Mouse (Mus musculus) liver, embryonic 14.5 days (tissue): ENCODE measurements at regions not wholly inside any gene's neighbourhood (a gene's known extent, or its start where the extent isn't known, plus 50 kb on each side); places are given as distances from the start of the nearest gene placed in this dataset.

Experiments used
- ATAC-seq: fragments of 200-750 bp; cut with Nextera tagmentation; 2 replicates; pipeline ENCODE4 v1.8.0; 2017; ENCODE audit warnings: moderate number of reproducible peaks, mild to moderate bottlenecking, moderate library complexity; ENCODE audit not compliant: insufficient read depth
- DNase-seq, 3 experiments: peaks; one replicate each; pipeline ENCODE4 v3.0.0-alpha.2; 2012 to 2013; ENCODE audit warnings: low read depth in 3 of 3, low spot score in 3 of 3
- H3K27ac ChIP-seq: fragments of 300-500 bp; sonication (generic); 2 replicates; pipeline ENCODE4 v1.5.1; 2014; ENCODE audit warnings: moderate library complexity, mild to moderate bottlenecking, control low read depth, inconsistent platforms
- H3K27me3 ChIP-seq: fragments of 300-500 bp; sonication (generic); 2 replicates; pipeline ENCODE4 v1.6.1; 2014; ENCODE audit warnings: mild to moderate bottlenecking, low read length, moderate library complexity; ENCODE audit not compliant: control insufficient read depth, insufficient read depth
- H3K36me3 ChIP-seq: fragments of 300-500 bp; sonication (generic); replicated peaks from 2 replicates; pipeline ENCODE4 v1.6.1; 2014; ENCODE audit warnings: low read depth; ENCODE audit not compliant: control insufficient read depth, insufficient read depth
- H3K4me1 ChIP-seq, 2 experiments: fragments of 200-500 bp in 1 of 2; fragments of 300-500 bp in 1 of 2; sonication (generic) in 1 of 2; replicated peaks; 2 replicates each; pipeline ENCODE4 v1.6.1; 2012 to 2014; ENCODE audit warnings: antibody characterized with exemption in 1 of 2, inconsistent platforms in 1 of 2, low read length in 1 of 2; ENCODE audit not compliant: control insufficient read depth in 2 of 2, insufficient read depth in 2 of 2
- H3K4me2 ChIP-seq: fragments of 300-500 bp; sonication (generic); 2 replicates; pipeline ENCODE4 v1.6.1; 2014; ENCODE audit warnings: low read depth, mild to moderate bottlenecking, control low read depth, moderate library complexity
- H3K4me3 ChIP-seq, 2 experiments: fragments of 200-500 bp in 1 of 2; fragments of 300-500 bp in 1 of 2; sonication (generic) in 1 of 2; 2 replicates each; pipeline ENCODE4 v1.5.1; 2012 to 2014; ENCODE audit warnings: low read depth in 2 of 2, low read length in 2 of 2, mild to moderate bottlenecking in 2 of 2, control low read depth in 1 of 2, inconsistent platforms in 1 of 2, moderate library complexity in 1 of 2; ENCODE audit not compliant: insufficient read depth in 1 of 2
- H3K9ac ChIP-seq: fragments of 300-500 bp; sonication (generic); replicated peaks from 2 replicates; pipeline ENCODE4 v1.6.1; 2014; ENCODE audit warnings: mild to moderate bottlenecking, control low read depth, moderate library complexity
- H3K9me3 ChIP-seq: fragments of 300-500 bp; sonication (generic); 2 replicates; pipeline ENCODE4 v1.6.1; 2016; ENCODE audit warnings: low read length, mixed read lengths; ENCODE audit not compliant: control insufficient read depth
- CTCF ChIP-seq: IDR thresholded peaks from 2 replicates; pipeline ENCODE4 v1.5.1; 2016; ENCODE audit warnings: antibody characterized with exemption, low read depth, control low read depth
- EP300 ChIP-seq: IDR thresholded peaks from 2 replicates; pipeline ENCODE4 v1.6.1; 2016; ENCODE audit warnings: antibody characterized with exemption, low read depth
- WGBS: fragments of 180-500 bp; shearing (Covaris S2); extraction: QIAGEN DNeasy Blood & Tissue Kit; methylation state at CpG from one replicate; pipeline ENCODE4 v1.1.7; 2014; ENCODE audit not compliant: insufficient replicate concordance; 5-methylcytosine and 5-hydroxymethylcytosine counted together

DNA sequence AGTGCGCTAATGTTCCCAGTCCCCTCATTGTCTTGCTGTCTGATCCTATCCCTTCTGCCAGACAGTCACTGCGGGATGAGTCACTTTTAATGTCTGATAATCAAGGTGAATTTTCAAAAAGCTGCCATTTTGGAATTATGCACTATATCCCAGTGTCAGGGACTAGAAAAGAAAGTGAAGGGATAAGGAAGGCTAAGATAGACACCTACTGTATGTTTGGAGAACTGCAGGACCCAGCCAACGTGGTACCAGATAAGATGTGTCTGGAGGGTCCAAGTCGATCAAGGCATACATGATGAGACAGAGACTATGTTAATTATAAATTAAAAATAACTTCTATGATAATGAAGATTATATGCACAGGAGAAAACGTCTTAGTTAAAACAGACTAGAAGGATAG, 76.6 kb upstream of the Pmfbp1 start:
- Histone ChIP-seq H3K27me3 (no peaks in the 10 kb centered on the region), H3K9ac (no peak overlapping the region), H3K4me3 (no peak overlapping the region), H3K9me3 (no peaks in the 10 kb centered on the region), H3K4me1 (no peaks in the 10 kb centered on the region), H3K4me2 (no peak overlapping the region), H3K27ac (no peak overlapping the region), H3K36me3 (no peaks in the 10 kb centered on the region)
- 35% methylated on average over 5 of the region's 5 CpGs for WGBS
- TF ChIP-seq EP300 (no peak), CTCF (peak; percentile 38; the same call in 1 of the 2 replicates)
- ATAC-seq (no peak), DNase-seq (no peak)

DNA sequence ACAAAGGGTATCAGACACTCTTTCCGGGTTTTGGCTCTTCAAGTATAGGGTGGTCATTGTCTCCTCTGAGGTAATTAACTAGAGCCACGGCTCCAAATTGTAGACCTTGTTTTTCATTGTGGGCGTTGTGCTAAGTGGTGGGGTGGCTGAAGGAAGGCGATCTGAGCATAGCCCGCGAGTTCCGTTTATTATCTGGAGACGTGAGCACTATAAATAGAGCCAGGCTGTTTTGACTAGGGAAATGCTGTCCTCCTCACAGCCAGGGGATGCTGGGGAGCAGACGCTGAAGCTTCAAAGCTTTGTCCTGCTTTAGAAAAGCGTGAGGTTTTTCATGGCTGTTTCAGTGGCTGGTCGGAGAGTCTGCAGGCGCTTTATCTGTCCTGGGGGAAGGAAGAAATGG, 75.9 kb upstream of the Pmfbp1 start:
- no peaks in the 10 kb centered on the region for H3K4me1 ChIP-seq
- H3K27ac ChIP-seq: no peak overlapping the region
- H3K4me2 ChIP-seq: no peak overlapping the region
- no peak overlapping the region for H3K4me3 ChIP-seq
- ATAC-seq (no peak), DNase-seq (no peak)
- WGBS: 36% methylated on average over 12 of the region's 12 CpGs
- H3K36me3 ChIP-seq: no peaks in the 10 kb centered on the region
- no peak overlapping the region for H3K9ac ChIP-seq
- no peak for TF ChIP-seq EP300
- TF ChIP-seq CTCF: no peak
- H3K9me3 ChIP-seq: no peaks in the 10 kb centered on the region
- H3K27me3 ChIP-seq: no peaks in the 10 kb centered on the region

DNA sequence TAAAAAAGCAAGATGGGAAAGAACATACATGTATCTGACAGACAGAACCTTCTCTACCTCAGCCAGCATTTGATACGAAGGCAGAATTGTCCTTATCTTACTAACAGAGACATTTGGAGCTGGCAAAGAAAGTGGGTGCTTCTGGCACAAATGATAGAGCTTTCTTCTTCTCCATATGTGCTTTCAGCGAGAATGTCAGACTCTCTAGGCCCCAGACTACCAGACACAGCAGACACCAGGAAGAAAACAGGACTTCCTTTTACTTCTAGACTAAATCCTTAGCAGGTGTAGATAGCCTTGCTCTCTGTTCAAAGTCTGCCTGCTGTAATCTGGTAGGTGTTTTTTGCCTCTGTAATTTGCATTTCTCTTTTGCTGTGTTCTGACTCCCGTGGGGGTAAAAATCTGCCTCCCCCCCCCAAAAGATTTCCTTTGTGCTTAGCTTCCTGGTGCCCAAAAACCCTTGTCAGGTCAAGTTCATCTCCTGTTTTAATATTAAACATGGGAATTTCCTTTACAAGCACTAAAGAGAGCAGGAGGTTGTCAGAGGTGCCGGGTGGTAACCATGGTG, 74.7 kb upstream of the Pmfbp1 start:
- DNase-seq: no peak
- no peak for ATAC-seq
- H3K27me3 ChIP-seq: no peaks in the 10 kb centered on the region
- no peaks in the 10 kb centered on the region for H3K36me3 ChIP-seq
- WGBS: 38% methylated on average over 4 of the region's 4 CpGs
- H3K9me3 ChIP-seq: no peaks in the 10 kb centered on the region
- H3K9ac ChIP-seq: no peak overlapping the region
- H3K4me1 ChIP-seq: no peaks in the 10 kb centered on the region
- no peak overlapping the region for H3K27ac ChIP-seq
- no peak for TF ChIP-seq EP300
- no peak for TF ChIP-seq CTCF
- no peak overlapping the region for H3K4me3 ChIP-seq
- H3K4me2 ChIP-seq: no peak overlapping the region

DNA sequence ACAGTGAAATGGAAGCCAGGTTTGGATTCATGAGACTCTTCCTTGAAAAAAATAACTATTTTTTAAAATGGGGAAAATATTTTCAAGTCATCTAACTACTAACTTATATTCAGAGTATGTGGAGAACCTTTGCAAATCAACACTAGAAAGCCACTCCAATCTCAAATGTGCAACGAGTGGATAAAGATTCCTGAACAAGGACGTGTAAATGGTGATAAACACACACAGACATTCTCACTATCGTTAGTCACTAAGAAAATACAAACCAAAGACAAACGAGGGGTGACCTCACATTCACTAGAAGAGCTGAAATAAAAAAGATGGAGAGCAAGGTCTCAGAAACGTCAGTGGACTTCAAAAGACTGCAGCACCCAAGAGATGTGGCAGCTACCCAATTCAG, 69.8 kb upstream of the Pmfbp1 start:
- no peak for TF ChIP-seq CTCF
- TF ChIP-seq EP300: no peak
- ATAC-seq (no peak), DNase-seq (no peak)
- no peaks in the 10 kb centered on the region for H3K27me3 ChIP-seq
- H3K9ac ChIP-seq: no peak overlapping the region
- H3K36me3 ChIP-seq: no peaks in the 10 kb centered on the region
- H3K4me1 ChIP-seq: no peaks in the 10 kb centered on the region
- no peaks in the 10 kb centered on the region for H3K9me3 ChIP-seq
- 37% methylated on average over 5 of the region's 5 CpGs for WGBS
- no peak overlapping the region for H3K4me3 ChIP-seq
- H3K27ac ChIP-seq: no peak overlapping the region
- H3K4me2 ChIP-seq: no peak overlapping the region

- DNase-seq: no peak
- no peak overlapping the region for H3K4me3 ChIP-seq
Observed at GRCm38 (mm10) chr8:109428551-109428950, 65.3 kb upstream of the Pmfbp1 start.

More at GRCm38 (mm10) chr8:109428551-109428950, 65.3 kb upstream of the Pmfbp1 start:
- H3K27me3 ChIP-seq: no peaks in the 10 kb centered on the region
- no peak for ATAC-seq
- WGBS: 62% methylated on average over 9 of the region's 9 CpGs
- H3K9me3 ChIP-seq: no peaks in the 10 kb centered on the region
- no peak overlapping the region for H3K27ac ChIP-seq
- H3K4me1 ChIP-seq: no peaks in the 10 kb centered on the region
- no peaks in the 10 kb centered on the region for H3K36me3 ChIP-seq
- H3K9ac ChIP-seq: no peak overlapping the region
- no peak for TF ChIP-seq CTCF
- no peak overlapping the region for H3K4me2 ChIP-seq
